Mouse (Mus musculus) cerebellum, adult 2 months (tissue): ENCODE data around the gene 1810013L24Rik.
"Not testable (repeated sequence)": the region's sequence is repeated elsewhere in the genome, so short reads cannot be mapped to it uniquely, and the experiment has no call there.

Source experiments
- CTCF ChIP-seq: fragments of 200-500 bp; IDR thresholded peaks from 2 replicates; pipeline ENCODE4 v1.5.1; 2011; ENCODE audit warnings: low read depth, mild to moderate bottlenecking, control low read depth, low read length, moderate library complexity, borderline replicate concordance; ENCODE audit not compliant: insufficient read depth
- POLR2A ChIP-seq: fragments of 200-500 bp; IDR thresholded peaks from 2 replicates; pipeline ENCODE4 v1.6.1; 2011; ENCODE audit warnings: low read length, control low read depth, borderline replicate concordance; ENCODE audit not compliant: insufficient read depth

DNA sequence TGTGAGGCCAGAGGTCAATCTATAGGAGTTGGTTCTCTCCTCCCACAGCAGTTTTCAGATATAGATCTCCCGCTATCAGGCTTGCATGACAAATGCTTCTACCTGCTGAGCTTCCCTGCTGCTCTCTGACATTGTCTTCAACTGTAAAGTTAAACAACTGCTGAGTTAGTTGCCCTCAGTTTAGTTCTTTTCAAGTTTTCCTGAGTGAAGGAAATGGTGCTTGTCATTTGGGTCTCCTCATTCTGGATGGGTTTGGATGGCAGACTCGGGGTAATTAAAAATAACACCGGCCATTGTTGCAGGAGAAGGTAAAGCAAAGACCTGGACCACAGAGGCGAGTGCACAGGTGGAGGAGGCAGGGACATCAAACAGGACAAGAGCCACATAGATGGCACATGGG lies 64.3 kb downstream of the 1810013L24Rik start:
- not testable (repeated sequence) for TF ChIP-seq CTCF, POLR2A
